Mouse (Mus musculus): ENCODE results near the gene Cox7b2. TPM values are rescaled to one million over a fixed set of nuclear protein-coding genes. Genes with fewer than 3 reads are reported as not detected.
A peak's percentile ranks its signal among the peaks of the same experiment; 100 is the strongest.

The Cox7b2 gene
- polyA plus RNA-seq, 1 experiment from 2014 or later: not detected

GRCm38 (mm10) chr5:71502058-71502678 lies 45.8 kb downstream of the Cox7b2 start:
- TF ChIP-seq CTCF (IDR thresholded peaks at IDR 0.05; ENCODE audit: low read depth) (peak; percentile 68), EP300 (IDR thresholded peaks at IDR 0.05; ENCODE audit: low read depth) (no peak)
- Histone ChIP-seq H3K9ac (replicated peaks) (no peak overlapping the region), H3K4me2 (ENCODE audit: low read depth, low read length) (no peak overlapping the region), H3K36me3 (replicated peaks; ENCODE audit: insufficient read depth, low read length) (no peaks in the 10 kb centered on the region), H3K4me1 (ENCODE audit: insufficient read depth) (no peaks in the 10 kb centered on the region), H3K9me3 (ENCODE audit: low read length) (no peaks in the 10 kb centered on the region), H3K27ac (ENCODE audit: low read depth) (no peak overlapping the region), H3K27me3 (ENCODE audit: insufficient read depth, low read length) (no peaks in the 10 kb centered on the region), H3K4me3 (ENCODE audit: low read depth, low read length) (no peak overlapping the region)
- no peak for ATAC-seq
- WGBS (ENCODE audit: insufficient replicate concordance): 21% methylated on average over 6 of the region's 6 CpGs
- DNase-seq: peak; percentile 40

GRCm38 (mm10) chr5:71495621-71496020 lies 52.4 kb downstream of the Cox7b2 start:
- Histone ChIP-seq H3K4me3 (ENCODE audit: low read depth, low read length) (no peak overlapping the region), H3K4me1 (ENCODE audit: insufficient read depth) (no peaks in the 10 kb centered on the region), H3K4me2 (ENCODE audit: low read depth, low read length) (no peak overlapping the region), H3K9ac (replicated peaks) (no peak overlapping the region), H3K36me3 (replicated peaks; ENCODE audit: insufficient read depth, low read length) (no peaks in the 10 kb centered on the region), H3K27me3 (ENCODE audit: insufficient read depth, low read length) (no peaks in the 10 kb centered on the region), H3K9me3 (ENCODE audit: low read length) (no peaks in the 10 kb centered on the region), H3K27ac (ENCODE audit: low read depth) (no peak overlapping the region)
- WGBS (ENCODE audit: insufficient replicate concordance): 60% methylated on average over 5 of the region's 5 CpGs
- TF ChIP-seq CTCF (IDR thresholded peaks at IDR 0.05; ENCODE audit: low read depth): no peak
- no peak for TF ChIP-seq EP300 (IDR thresholded peaks at IDR 0.05; ENCODE audit: low read depth)
- ATAC-seq (no peak), DNase-seq (no peak)

- H3K4me1 ChIP-seq (ENCODE audit: insufficient read depth): no peaks in the 10 kb centered on the region
- no peak overlapping the region for H3K9ac ChIP-seq (replicated peaks)
- WGBS (ENCODE audit: insufficient replicate concordance): 51% methylated on average over 3 of the region's 3 CpGs
- no peaks in the 10 kb centered on the region for H3K36me3 ChIP-seq (replicated peaks; ENCODE audit: insufficient read depth, low read length)
- H3K27ac ChIP-seq (ENCODE audit: low read depth): no peak overlapping the region
- ATAC-seq (no peak), DNase-seq (no peak)
- no peak for TF ChIP-seq EP300 (IDR thresholded peaks at IDR 0.05; ENCODE audit: low read depth)
- no peak for TF ChIP-seq CTCF (IDR thresholded peaks at IDR 0.05; ENCODE audit: low read depth)
- H3K4me3 ChIP-seq (ENCODE audit: low read depth, low read length): no peak overlapping the region
- no peak overlapping the region for H3K4me2 ChIP-seq (ENCODE audit: low read depth, low read length)
- H3K9me3 ChIP-seq (ENCODE audit: low read length): no peaks in the 10 kb centered on the region
- no peaks in the 10 kb centered on the region for H3K27me3 ChIP-seq (ENCODE audit: insufficient read depth, low read length)
These were observed 91.0 kb downstream of the Cox7b2 start for GRCm38 (mm10) chr5:71456957-71457356.

- DNase-seq: no peak
- WGBS (ENCODE audit: insufficient replicate concordance): 76% methylated on average over 6 of the region's 6 CpGs
- Histone ChIP-seq H3K4me3 (ENCODE audit: low read depth, low read length) (no peak overlapping the region), H3K27ac (ENCODE audit: low read depth) (no peak overlapping the region), H3K4me2 (ENCODE audit: low read depth, low read length) (no peak overlapping the region), H3K9me3 (ENCODE audit: low read length) (no peaks in the 10 kb centered on the region), H3K9ac (replicated peaks) (no peak overlapping the region), H3K4me1 (ENCODE audit: insufficient read depth) (no peaks in the 10 kb centered on the region), H3K27me3 (ENCODE audit: insufficient read depth, low read length) (no peaks in the 10 kb centered on the region), H3K36me3 (replicated peaks; ENCODE audit: insufficient read depth, low read length) (no peaks in the 10 kb centered on the region)
- TF ChIP-seq CTCF (IDR thresholded peaks at IDR 0.05; ENCODE audit: low read depth) (no peak), EP300 (IDR thresholded peaks at IDR 0.05; ENCODE audit: low read depth) (no peak)
- ATAC-seq: no peak
These were observed 107.8 kb downstream of the Cox7b2 start for GRCm38 (mm10) chr5:71440174-71440573.

Other genes starting within 250 kb of the Cox7b2 start
- not detected in 2 replicates for gene Gabrb1, start 109.9 kb upstream of the Cox7b2 start, polyA plus RNA-seq (2015; fragmentation: Nextera tagmentation; extraction: Ambion mirVana)
- not detected in 2 replicates for gene Gabra4, start 110.1 kb upstream of the Cox7b2 start, polyA plus RNA-seq (2015; fragmentation: Nextera tagmentation; extraction: Ambion mirVana)

Data from liver, postnatal 0 days (tissue).